Mouse (Mus musculus): ENCODE measurements around the gene Angptl2. TPM values are rescaled to one million over a fixed set of nuclear protein-coding genes. Genes with fewer than 3 reads are reported as not detected.
A peak's percentile ranks its signal among the peaks of the same experiment; 100 is the strongest.

The Angptl2 gene
- polyA plus RNA-seq, 1 experiment from 2014 or later: 36.8 TPM

DNA sequence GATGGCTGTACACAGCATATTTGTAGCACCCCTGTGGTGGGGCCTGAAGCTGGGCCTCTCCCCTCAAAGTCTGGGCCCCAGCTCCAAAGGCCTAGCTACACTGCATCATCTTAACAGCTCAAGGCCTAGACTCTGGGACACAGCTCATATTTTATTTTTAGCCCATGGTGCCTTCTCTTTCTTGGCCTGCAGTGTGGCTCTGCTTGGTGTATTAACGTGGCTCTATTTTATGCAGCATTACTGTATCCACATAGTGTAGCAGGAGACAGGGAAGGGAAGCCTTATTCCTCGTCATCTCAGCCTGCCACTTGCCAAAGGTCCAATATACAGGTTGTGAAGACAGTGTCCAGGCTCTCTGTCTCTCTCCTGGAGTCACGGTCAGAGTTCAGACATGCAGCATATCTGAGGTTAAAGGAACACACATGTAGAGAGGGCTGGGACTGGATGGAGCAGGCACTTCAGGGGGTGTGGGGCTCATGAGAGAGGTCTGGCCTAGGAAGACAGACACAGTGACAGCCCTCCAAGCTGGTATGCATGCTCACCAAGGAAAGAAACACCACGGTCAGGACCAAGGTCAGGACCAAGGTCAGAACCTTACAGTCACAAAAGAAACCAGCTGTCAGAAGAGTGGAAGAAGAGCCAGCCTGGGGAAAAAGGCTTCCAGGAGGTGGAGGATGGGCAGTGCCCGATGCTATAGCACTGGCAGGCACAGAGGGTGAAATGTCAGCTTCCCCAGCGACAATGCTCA, 52.7 kb downstream of the Angptl2 start:
- no peaks in the 10 kb centered on the region for H3K9me3 ChIP-seq
- H3K9ac ChIP-seq: no peak overlapping the region
- H3K36me3 ChIP-seq: no peaks in the 10 kb centered on the region
- peak overlapping the region; percentile 10 for H3K27ac ChIP-seq
- 69% methylated on average over 6 of the region's 6 CpGs for WGBS
- H3K4me1 ChIP-seq (replicated peaks): peaks cover 16% of the 10 kb centered on the region
- H3K4me2 ChIP-seq (replicated peaks): no peak overlapping the region
- no peak for ATAC-seq
- no peaks in the 10 kb centered on the region for H3K27me3 ChIP-seq (replicated peaks)
- no peak overlapping the region for H3K4me3 ChIP-seq (replicated peaks)

DNA sequence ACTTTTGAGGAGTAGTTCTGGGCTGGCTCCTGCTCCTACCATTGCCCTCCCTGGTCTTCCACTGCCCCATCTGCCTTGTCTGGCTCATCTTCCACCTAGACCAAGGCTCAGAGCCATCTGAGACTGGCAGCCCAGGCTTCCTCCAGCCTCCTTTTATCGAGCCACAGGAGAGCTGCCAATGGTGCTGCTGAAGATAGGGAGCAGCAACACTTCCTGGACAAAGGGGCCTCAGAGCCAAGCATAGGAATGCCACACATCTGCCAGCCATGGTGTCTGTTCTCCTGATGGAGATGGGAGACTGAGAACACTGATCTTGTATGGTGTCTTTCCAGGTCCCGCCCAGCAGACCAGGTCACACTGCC, 53.2 kb downstream of the Angptl2 start:
- peaks cover 16% of the 10 kb centered on the region for H3K4me1 ChIP-seq (replicated peaks)
- H3K4me2 ChIP-seq (replicated peaks): no peak overlapping the region
- H3K9ac ChIP-seq: no peak overlapping the region
- H3K36me3 ChIP-seq: no peaks in the 10 kb centered on the region
- no peak for ATAC-seq
- no peaks in the 10 kb centered on the region for H3K9me3 ChIP-seq
- 0 out of 2 replicates have a peak overlapping the region, but pooled peaks have one; percentile 10 for H3K27ac ChIP-seq
- H3K27me3 ChIP-seq (replicated peaks): no peaks in the 10 kb centered on the region
- H3K4me3 ChIP-seq (replicated peaks): no peak overlapping the region
- WGBS: 76% methylated on average over 2 of the region's 2 CpGs

DNA sequence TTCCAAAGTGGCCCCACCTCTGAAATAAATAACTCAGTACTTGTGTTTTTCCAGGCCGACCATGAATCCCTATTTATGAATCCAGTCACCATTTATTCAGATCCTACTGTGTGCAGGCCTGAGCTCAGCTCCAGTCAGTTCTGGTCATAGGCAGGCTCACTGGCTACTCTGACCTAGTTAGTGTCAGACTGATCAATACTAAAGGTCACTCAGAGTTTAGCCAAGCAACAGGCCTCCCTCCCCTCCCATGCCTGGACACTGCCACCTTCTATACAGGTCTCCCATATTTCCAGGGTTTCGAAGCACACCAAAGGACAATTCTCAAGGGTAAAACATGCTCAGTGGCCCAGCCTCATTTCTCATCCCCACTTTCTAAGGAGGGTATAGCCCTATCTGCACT, 54.7 kb downstream of the Angptl2 start:
- H3K27me3 ChIP-seq (replicated peaks): no peaks in the 10 kb centered on the region
- 84% methylated on average over 2 of the region's 2 CpGs for WGBS
- no peaks in the 10 kb centered on the region for H3K36me3 ChIP-seq
- no peak overlapping the region for H3K4me3 ChIP-seq (replicated peaks)
- no peak for ATAC-seq
- H3K9me3 ChIP-seq: no peaks in the 10 kb centered on the region
- no peak overlapping the region for H3K27ac ChIP-seq
- H3K4me2 ChIP-seq (replicated peaks): no peak overlapping the region
- peaks cover 14% of the 10 kb centered on the region for H3K4me1 ChIP-seq (replicated peaks)
- no peak overlapping the region for H3K9ac ChIP-seq

DNA sequence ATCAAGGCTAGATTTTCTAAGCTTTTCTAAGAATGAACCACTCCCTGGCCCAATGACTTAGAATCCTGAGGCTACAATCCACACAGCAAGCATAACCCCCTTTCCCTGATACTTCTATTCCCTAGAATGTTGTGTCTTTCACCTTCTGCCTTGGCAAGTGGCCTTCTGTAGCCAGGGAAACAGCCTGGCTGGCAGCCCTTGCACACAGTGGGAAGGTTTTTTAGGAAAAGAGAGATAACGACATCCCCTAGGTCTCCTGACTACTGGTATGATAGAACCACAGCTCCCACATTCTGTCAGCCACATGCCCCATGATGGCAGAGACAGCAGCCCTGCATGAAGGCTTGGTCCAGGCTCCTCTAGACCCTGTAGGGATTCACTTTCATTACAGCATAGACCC, 55.6 kb downstream of the Angptl2 start:
- no peaks in the 10 kb centered on the region for H3K36me3 ChIP-seq
- WGBS: 91% methylated on average over 1 of the region's 1 CpGs
- ATAC-seq: no peak

DNA sequence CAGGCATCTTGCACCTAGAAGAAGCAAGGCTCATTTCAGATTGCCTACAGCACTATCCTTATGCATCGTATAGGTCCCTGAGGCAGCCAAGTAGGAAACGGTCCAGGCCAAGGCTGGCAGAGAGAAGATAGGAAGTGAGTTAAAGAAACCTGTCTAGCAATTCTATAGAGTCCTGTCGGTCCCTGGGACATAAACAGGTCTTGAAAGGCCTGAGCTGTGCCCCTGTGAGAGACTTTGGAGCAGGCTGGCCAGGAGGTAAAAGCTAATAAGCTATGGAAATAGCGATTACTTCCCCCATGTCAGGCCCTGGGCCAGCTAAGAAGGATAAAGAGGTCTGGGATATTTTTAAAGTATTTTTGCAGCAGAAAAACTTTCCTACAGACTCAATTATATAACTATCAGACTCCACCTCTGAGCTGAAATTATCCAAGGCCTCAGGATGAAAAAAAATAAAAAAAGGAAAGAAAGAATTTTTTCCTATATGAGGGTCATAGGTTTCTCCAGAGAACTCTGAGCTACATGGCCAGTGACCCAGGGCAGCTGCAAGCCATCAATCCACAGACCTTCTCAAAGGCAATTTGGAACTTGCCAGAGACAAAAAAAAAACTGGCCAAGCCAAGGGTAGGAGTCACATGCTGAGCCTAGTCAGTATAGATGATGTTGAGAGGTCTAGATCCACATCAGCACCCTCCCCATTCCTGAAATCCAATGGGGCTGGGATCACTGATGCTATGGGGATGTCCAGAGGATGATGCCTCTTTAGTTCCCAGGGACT, 57.0 kb downstream of the Angptl2 start:
- Histone ChIP-seq H3K4me3 (replicated peaks) (no peak overlapping the region), H3K9ac (no peak overlapping the region), H3K27me3 (replicated peaks) (no peaks in the 10 kb centered on the region), H3K4me1 (replicated peaks) (peaks cover 11% of the 10 kb centered on the region; the same call in 1 of the 2 replicates), H3K4me2 (replicated peaks) (no peak overlapping the region), H3K27ac (no peak overlapping the region), H3K9me3 (no peaks in the 10 kb centered on the region), H3K36me3 (no peaks in the 10 kb centered on the region)
- ATAC-seq: no peak
- 74% methylated on average over 4 of the region's 4 CpGs for WGBS

More for the DNA sequence above, 55.6 kb downstream of the Angptl2 start:
- Histone ChIP-seq H3K4me1 (replicated peaks) (peaks cover 14% of the 10 kb centered on the region; the same call in 1 of the 2 replicates), H3K9ac (no peak overlapping the region), H3K27ac (no peak overlapping the region), H3K4me3 (replicated peaks) (no peak overlapping the region), H3K4me2 (replicated peaks) (no peak overlapping the region), H3K9me3 (no peaks in the 10 kb centered on the region), H3K27me3 (replicated peaks) (no peaks in the 10 kb centered on the region)

DNA sequence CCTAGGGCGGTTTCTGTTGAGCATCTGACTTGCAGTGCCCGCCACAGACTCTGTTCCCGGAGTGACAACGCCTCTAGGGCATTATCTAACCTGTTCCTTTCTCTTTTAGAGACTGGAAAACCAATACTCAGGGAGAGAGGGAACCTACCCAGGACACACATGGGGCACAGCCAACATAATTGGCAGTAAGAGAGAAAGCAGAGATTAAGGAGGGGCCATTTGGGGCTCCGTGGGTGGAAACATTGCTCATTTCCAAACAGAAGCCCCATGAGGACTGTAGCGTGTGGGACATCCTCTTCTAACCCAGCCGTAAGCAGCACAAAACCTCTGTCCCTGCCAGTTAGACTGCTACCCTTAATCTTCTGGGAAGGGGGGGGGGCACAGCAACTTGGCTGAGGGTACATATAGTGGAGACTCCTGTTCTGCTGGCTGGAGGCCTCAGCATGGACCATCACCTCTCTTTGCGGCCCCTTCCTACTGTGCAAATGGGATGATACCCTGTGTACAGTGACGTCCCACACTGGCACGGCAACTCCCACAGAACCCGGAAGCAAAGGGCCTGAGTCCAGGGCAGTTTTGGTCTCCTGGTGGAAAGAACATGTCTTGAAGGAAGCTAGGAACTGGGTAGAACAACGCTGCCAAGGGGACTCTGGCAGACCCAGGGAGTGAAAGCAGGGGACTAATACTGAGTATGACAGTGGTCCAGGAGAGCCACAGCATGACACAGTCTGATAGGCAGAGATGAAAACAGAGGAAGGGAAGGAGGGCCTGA, 59.0 kb downstream of the Angptl2 start:
- Histone ChIP-seq H3K27me3 (replicated peaks) (no peaks in the 10 kb centered on the region), H3K36me3 (no peaks in the 10 kb centered on the region), H3K4me2 (replicated peaks) (no peak overlapping the region), H3K4me3 (replicated peaks) (no peak overlapping the region), H3K27ac (no peak overlapping the region), H3K4me1 (replicated peaks) (no peaks in the 10 kb centered on the region), H3K9me3 (no peaks in the 10 kb centered on the region), H3K9ac (no peak overlapping the region)
- no peak for ATAC-seq
- WGBS: 85% methylated on average over 12 of the region's 12 CpGs

DNA sequence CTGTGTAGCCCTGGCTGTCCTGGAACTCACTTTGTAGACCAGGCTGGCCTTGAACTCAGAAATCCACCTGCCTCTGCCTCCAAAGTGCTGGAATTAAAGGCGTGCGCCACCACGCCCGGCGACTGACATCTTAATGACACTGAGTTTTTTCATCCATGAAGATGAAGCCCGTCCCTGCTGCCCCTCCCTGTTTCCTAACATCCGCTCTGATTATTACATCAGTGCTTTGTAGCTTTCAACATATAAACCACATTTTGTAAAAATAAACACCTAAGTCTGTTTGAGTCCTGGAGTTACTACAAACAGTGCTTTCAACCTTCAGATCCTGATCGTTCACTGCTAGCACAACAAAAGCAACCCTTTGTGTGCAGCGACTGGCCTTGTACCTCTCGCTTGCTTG, 63.9 kb downstream of the Angptl2 start:
- H3K4me1 ChIP-seq (replicated peaks): no peaks in the 10 kb centered on the region
- H3K9me3 ChIP-seq: no peaks in the 10 kb centered on the region
- no peak for ATAC-seq
- no peak overlapping the region for H3K27ac ChIP-seq
- no peaks in the 10 kb centered on the region for H3K36me3 ChIP-seq
- no peak overlapping the region for H3K4me3 ChIP-seq (replicated peaks)
- no peak overlapping the region for H3K4me2 ChIP-seq (replicated peaks)
- 86% methylated on average over 10 of the region's 10 CpGs for WGBS
- no peaks in the 10 kb centered on the region for H3K27me3 ChIP-seq (replicated peaks)
- no peak overlapping the region for H3K9ac ChIP-seq

DNA sequence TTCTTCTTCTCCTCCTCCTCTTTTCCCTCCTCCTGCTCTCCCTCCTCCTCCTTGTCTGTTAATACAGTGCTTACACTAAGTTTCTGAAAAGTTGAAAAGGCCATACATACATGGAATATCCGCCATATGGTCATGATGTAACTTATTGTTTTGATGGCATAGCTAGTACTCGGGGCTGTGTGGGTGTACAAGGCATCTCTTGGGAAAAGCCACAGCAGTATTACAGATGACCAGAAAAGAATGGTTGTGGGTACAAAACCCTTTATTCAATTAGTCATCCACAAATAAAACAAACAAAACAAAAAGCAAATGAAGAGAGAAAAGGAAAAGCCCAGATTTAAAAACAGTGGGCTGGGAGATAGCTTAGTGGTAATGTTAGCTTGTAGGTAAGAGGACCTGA, 64.7 kb downstream of the Angptl2 start:
- H3K4me1 ChIP-seq (replicated peaks): no peaks in the 10 kb centered on the region
- 69% methylated on average over 2 of the region's 2 CpGs for WGBS

DNA sequence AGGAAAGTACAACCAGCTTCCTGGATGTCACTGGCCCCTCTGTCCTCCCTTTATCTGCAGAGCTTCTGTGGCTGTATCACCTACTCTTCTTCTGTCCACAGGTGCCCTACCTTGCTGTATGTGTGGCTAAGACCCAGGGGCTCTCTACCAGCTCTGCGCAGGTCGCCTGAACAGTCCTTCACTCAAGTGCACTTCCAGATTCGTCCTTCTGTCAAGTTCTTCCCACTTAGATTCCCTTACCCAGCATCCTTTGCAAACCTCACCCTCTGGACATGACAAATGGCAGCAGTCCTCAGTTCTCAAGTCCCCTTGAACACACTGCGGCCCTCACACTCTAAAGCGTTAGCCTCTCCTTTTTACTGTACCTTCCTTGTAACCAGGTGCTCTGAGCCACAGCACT, 65.9 kb downstream of the Angptl2 start:
- WGBS: 90% methylated on average over 5 of the region's 5 CpGs
- Histone ChIP-seq H3K9me3 (no peaks in the 10 kb centered on the region), H3K4me1 (replicated peaks) (no peaks in the 10 kb centered on the region), H3K27me3 (replicated peaks) (no peaks in the 10 kb centered on the region), H3K36me3 (no peaks in the 10 kb centered on the region), H3K27ac (no peak overlapping the region), H3K4me3 (replicated peaks) (no peak overlapping the region), H3K4me2 (replicated peaks) (no peak overlapping the region), H3K9ac (no peak overlapping the region)
- ATAC-seq: no peak

More for the DNA sequence above, 64.7 kb downstream of the Angptl2 start:
- Histone ChIP-seq H3K4me2 (replicated peaks) (no peak overlapping the region), H3K4me3 (replicated peaks) (no peak overlapping the region), H3K27me3 (replicated peaks) (no peaks in the 10 kb centered on the region), H3K9me3 (no peaks in the 10 kb centered on the region), H3K9ac (no peak overlapping the region), H3K27ac (no peak overlapping the region), H3K36me3 (no peaks in the 10 kb centered on the region)
- ATAC-seq: no peak

DNA sequence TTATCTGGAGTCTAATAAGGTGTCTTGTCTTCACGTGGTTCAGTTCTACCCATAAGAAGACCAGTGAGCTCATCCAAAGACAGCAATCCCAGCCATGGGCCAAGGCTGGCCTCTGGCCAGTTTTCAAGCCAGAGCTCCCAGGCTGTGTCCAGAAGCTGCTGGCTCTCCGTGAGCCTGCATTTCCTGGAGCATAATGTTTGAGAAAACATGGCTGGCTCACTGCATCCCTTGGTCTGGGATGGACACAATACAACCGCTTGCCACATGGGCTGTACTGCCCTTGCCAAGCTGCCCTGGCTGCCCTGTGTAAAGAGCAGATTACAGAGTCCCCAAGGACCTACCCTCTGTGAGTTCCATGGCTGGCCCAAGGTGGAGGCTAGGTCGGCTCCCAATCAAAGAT, 67.0 kb downstream of the Angptl2 start:
- H3K9ac ChIP-seq: no peak overlapping the region
- no peak overlapping the region for H3K4me2 ChIP-seq (replicated peaks)
- H3K4me3 ChIP-seq (replicated peaks): no peak overlapping the region
- H3K27ac ChIP-seq: no peak overlapping the region
- no peaks in the 10 kb centered on the region for H3K9me3 ChIP-seq
- 59% methylated on average over 4 of the region's 4 CpGs for WGBS
- ATAC-seq: no peak
- no peaks in the 10 kb centered on the region for H3K4me1 ChIP-seq (replicated peaks)
- H3K27me3 ChIP-seq (replicated peaks): no peaks in the 10 kb centered on the region
- H3K36me3 ChIP-seq: no peaks in the 10 kb centered on the region

DNA sequence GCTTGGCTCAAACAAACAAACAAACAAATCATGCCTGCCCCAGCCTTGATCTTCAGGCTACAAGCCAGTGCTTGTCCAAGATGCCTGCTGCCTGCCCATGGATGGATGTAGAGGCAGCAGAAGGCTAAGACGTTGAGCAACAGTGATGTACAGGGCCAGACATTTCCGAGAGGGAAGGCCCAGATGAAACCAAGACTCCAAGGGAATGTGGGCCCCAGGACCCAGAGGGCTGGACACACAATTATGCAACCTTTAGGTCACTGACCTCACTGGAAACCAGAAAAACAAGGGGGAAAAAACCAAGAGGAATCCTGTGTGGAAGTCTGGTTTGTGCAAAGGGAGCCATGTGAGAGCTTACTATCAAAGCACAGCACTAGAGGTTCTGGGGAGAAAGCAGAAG, 67.8 kb downstream of the Angptl2 start:
- H3K4me1 ChIP-seq (replicated peaks): no peaks in the 10 kb centered on the region
- no peaks in the 10 kb centered on the region for H3K27me3 ChIP-seq (replicated peaks)
- WGBS: 70% methylated on average over 2 of the region's 2 CpGs
- H3K36me3 ChIP-seq: no peaks in the 10 kb centered on the region
- ATAC-seq: no peak
- no peaks in the 10 kb centered on the region for H3K9me3 ChIP-seq
- no peak overlapping the region for H3K27ac ChIP-seq
- H3K4me2 ChIP-seq (replicated peaks): no peak overlapping the region
- no peak overlapping the region for H3K9ac ChIP-seq
- no peak overlapping the region for H3K4me3 ChIP-seq (replicated peaks)

DNA sequence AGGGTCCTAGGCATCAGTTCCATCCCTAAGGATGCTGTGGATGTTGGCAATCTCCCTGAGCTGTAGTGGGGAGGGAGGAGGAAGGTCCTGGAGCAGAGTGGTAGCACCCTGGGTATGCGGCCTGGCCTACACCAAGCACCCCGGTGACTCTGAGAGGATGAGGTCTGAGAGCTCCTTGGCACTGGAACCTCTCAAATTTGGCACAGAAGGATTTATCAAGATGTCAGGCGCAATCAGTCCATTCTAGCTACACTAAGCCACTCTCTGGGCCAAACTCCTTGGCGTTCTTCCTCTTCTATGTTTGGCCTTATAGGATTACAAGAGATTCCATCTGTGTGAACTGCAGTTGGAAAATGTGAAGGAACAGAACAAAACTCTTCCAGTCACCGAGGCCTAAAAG, 73.0 kb downstream of the Angptl2 start:
- H3K4me3 ChIP-seq (replicated peaks): no peak overlapping the region
- H3K9me3 ChIP-seq: no peaks in the 10 kb centered on the region
- 90% methylated on average over 5 of the region's 5 CpGs for WGBS
- H3K9ac ChIP-seq: no peak overlapping the region
- no peaks in the 10 kb centered on the region for H3K27me3 ChIP-seq (replicated peaks)
- no peaks in the 10 kb centered on the region for H3K4me1 ChIP-seq (replicated peaks)
- H3K36me3 ChIP-seq: no peaks in the 10 kb centered on the region
- no peak overlapping the region for H3K27ac ChIP-seq
- ATAC-seq: no peak
- H3K4me2 ChIP-seq (replicated peaks): no peak overlapping the region

All from intestine, embryonic 15.5 days (tissue).